ENCODE assay signal across 19 mouse cellular contexts in genomic region chr1:87881726-87882125, GRCm38 (mm10). TPM values are rescaled to one million over a fixed set of nuclear protein-coding genes. Genes with fewer than 3 reads are reported as not detected.
DNase-seq lines count a peak whose midpoint lies in the region; ATAC-seq and TF ChIP-seq lines count a peak whose summit lies in the region.
"Had no signal": no experiment of that assay in that cellular context is flagged by ENCODE, and none has a peak within 500 bp of the region (broad histone marks: within the 10 kb centered on the region; RNA-seq: fewer than 3 reads in every experiment).

No protein-coding gene starts in this region.

- H3K27me3 ChIP-seq in heart, embryonic 11.5 days (ENCODE audit: control insufficient read depth, insufficient read depth, low read length) = no peaks in the 10 kb centered on the region
- no peaks in the 10 kb centered on the region for H3K27me3 ChIP-seq in kidney, postnatal 0 days (ENCODE audit: insufficient read depth, low read length)
- no peaks in the 10 kb centered on the region for H3K27me3 ChIP-seq in stomach, postnatal 0 days (ENCODE audit: control insufficient read depth, insufficient read depth, low read length)
- H3K27me3 ChIP-seq: hindbrain, embryonic 13.5 days; liver, embryonic 15.5 days; neural tube, embryonic 15.5 days had no signal

- no peaks in the 10 kb centered on the region for H3K9me3 ChIP-seq in heart, embryonic 11.5 days (replicated peaks; ENCODE audit: control insufficient read depth, low read length)
- H3K9me3 ChIP-seq in kidney, postnatal 0 days (replicated peaks; ENCODE audit: low read length) = no peaks in the 10 kb centered on the region
- no peaks in the 10 kb centered on the region for H3K9me3 ChIP-seq in stomach, postnatal 0 days (ENCODE audit: control insufficient read depth, low read length)
- H3K9me3 ChIP-seq: hindbrain, embryonic 13.5 days; liver, embryonic 15.5 days; neural tube, embryonic 15.5 days had no signal

- no peak overlapping the region for H3K4me3 ChIP-seq in heart, embryonic 11.5 days (ENCODE audit: low read depth, low read length)
- H3K4me3 ChIP-seq in kidney, postnatal 0 days (replicated peaks; ENCODE audit: low read depth, low read length) = no peak overlapping the region
- no peak overlapping the region for H3K4me3 ChIP-seq in stomach, postnatal 0 days (ENCODE audit: low read depth, low read length)
- H3K4me3 ChIP-seq: hindbrain, embryonic 13.5 days; liver, embryonic 15.5 days; neural tube, embryonic 15.5 days had no signal

- peaks cover 48% of the 10 kb centered on the region for H3K4me1 ChIP-seq in heart, embryonic 11.5 days (ENCODE audit: control insufficient read depth, insufficient read depth, low read length)
- H3K4me1 ChIP-seq in kidney, postnatal 0 days (replicated peaks; ENCODE audit: insufficient read depth, low read length) = peaks cover 13% of the 10 kb centered on the region; the same call in 1 of the 2 replicates
- peaks cover 2% of the 10 kb centered on the region; the same call in 1 of the 2 replicates for H3K4me1 ChIP-seq in stomach, postnatal 0 days (replicated peaks; ENCODE audit: control insufficient read depth, insufficient read depth)

- H3K36me3 ChIP-seq in heart, embryonic 11.5 days (ENCODE audit: control insufficient read depth, insufficient read depth, low read length) = no peaks in the 10 kb centered on the region
- no peaks in the 10 kb centered on the region for H3K36me3 ChIP-seq in kidney, postnatal 0 days (ENCODE audit: insufficient read depth, low read length)
- H3K36me3 ChIP-seq in stomach, postnatal 0 days (ENCODE audit: control insufficient read depth, insufficient read depth, low read length) = peaks cover 2% of the 10 kb centered on the region; the same call in 1 of the 2 replicates

- no peak for TF ChIP-seq CTCF in kidney, postnatal 0 days (IDR thresholded peaks at IDR 0.05; ENCODE audit: low read depth)
- no peak for TF ChIP-seq CTCF in stomach, postnatal 0 days (IDR thresholded peaks at IDR 0.05; ENCODE audit: low read depth)

- ATAC-seq in heart, embryonic 11.5 days (replicated peaks; ENCODE audit: insufficient number of reproducible peaks, low FRiP score, low TSS enrichment) = no peak
- no peak for ATAC-seq in kidney, postnatal 0 days (replicated peaks; ENCODE audit: low FRiP score, low read depth)
- ATAC-seq in stomach, postnatal 0 days (ENCODE audit: low FRiP score, low TSS enrichment) = no peak
- ATAC-seq: forebrain, postnatal 0 days; intestine, embryonic 16.5 days had no signal

- DNase-seq in heart, adult 8-10 months (ENCODE audit: low spot score) = no peak
- DNase-seq in kidney, postnatal 0 days (ENCODE audit: low spot score) = no peak
- no peak for DNase-seq in kidney, postnatal 4 days
- DNase-seq in testis, postnatal 10 days (ENCODE audit: low spot score) = peak; percentile 24
- no peak for DNase-seq in testis, postnatal 14 days (ENCODE audit: low spot score)
- no peak for DNase-seq in stomach, postnatal 0 days (ENCODE audit: low spot score)
- no peak for DNase-seq in yolk sac, embryonic 10.5 days (ENCODE audit: low spot score)
- DNase-seq: adrenal gland, postnatal 10 days; cerebellum, adult 8-10 months; forebrain, postnatal 0 days; gastrocnemius, postnatal 14 days; kidney, postnatal 36 days; retina, postnatal 1 day had no signal

- H3K9ac ChIP-seq in heart, embryonic 11.5 days (ENCODE audit: low read depth, low read length) = no peak overlapping the region
- no peak overlapping the region for H3K9ac ChIP-seq in kidney, postnatal 0 days (ENCODE audit: low read depth, low read length)
- H3K9ac ChIP-seq in stomach, postnatal 0 days (ENCODE audit: low read length) = no peak overlapping the region
- H3K9ac ChIP-seq: forebrain, postnatal 0 days; hindbrain, embryonic 13.5 days; liver, embryonic 15.5 days; neural tube, embryonic 15.5 days had no signal

- no peak for TF ChIP-seq EP300 in stomach, postnatal 0 days (optimal IDR thresholded peaks at IDR 0.05)

- no peak overlapping the region for H3K4me2 ChIP-seq in heart, embryonic 11.5 days
- H3K4me2 ChIP-seq in kidney, postnatal 0 days (ENCODE audit: low read length) = no peak overlapping the region
- no peak overlapping the region for H3K4me2 ChIP-seq in stomach, postnatal 0 days (replicated peaks; ENCODE audit: low read depth)
- H3K4me2 ChIP-seq: hindbrain, embryonic 13.5 days; liver, embryonic 15.5 days; midbrain, embryonic 11.5 days; neural tube, embryonic 15.5 days had no signal

- peak overlapping the region; percentile 81 for H3K27ac ChIP-seq in heart, embryonic 11.5 days (ENCODE audit: low read depth, low read length)
- H3K27ac ChIP-seq in kidney, postnatal 0 days = peak overlapping the region; percentile 43; the same call in 1 of the 2 replicates
- H3K27ac ChIP-seq in stomach, postnatal 0 days (replicated peaks) = peak overlapping the region; percentile 19; the same call in 1 of the 2 replicates
- H3K27ac ChIP-seq: hindbrain, embryonic 13.5 days; liver, embryonic 15.5 days; neural tube, embryonic 15.5 days had no signal

- 56% methylated on average over 4 of the region's 4 CpGs for WGBS in heart, embryonic 11.5 days (ENCODE audit: insufficient replicate concordance)
- 63% methylated on average over 4 of the region's 4 CpGs for WGBS in kidney, postnatal 0 days
- 29% methylated on average over 4 of the region's 4 CpGs for WGBS in stomach, postnatal 0 days

RNA-seq across cellular contexts. Expression of gene Dgkd, which starts 28.6 kb away (rescaled TPM):
- 22.2 and 24.2 TPM in 2 replicates for polyA plus RNA-seq in heart, embryonic 11.5 days (2014; fragmentation: Nextera tagmentation; extraction: Ambion mirVana)
- total RNA-seq in heart, adult 8-10 months (2022) = 10 to 100 TPM; 33.5 to 43.2 (median 42.0) TPM
- 19.3 and 19.8 TPM in 2 replicates for polyA plus RNA-seq in kidney, postnatal 0 days (2015; fragmentation: Nextera tagmentation; extraction: Ambion mirVana)
- polyA plus RNA-seq in stomach, postnatal 0 days (2015; fragmentation: Nextera tagmentation; extraction: Ambion mirVana) = 8.7 and 9.5 TPM in 2 replicates

Comparison
In these comparisons a context has a peak if more than half of its experiments do, and no peak if none do; other contexts are left out.
1. H3K27ac ChIP-seq: peak in every context shown above with its lines; median percentile 81 in heart, embryonic 11.5 days; 43 in kidney, postnatal 0 days; 19 in stomach, postnatal 0 days.